Mouse (Mus musculus) heart, adult 9 months (tissue): ENCODE results near the gene Tmem223.
"Not testable (repeated sequence)": the region's sequence is repeated elsewhere in the genome, so short reads cannot be mapped to it uniquely, and the experiment has no call there.

Experiments used
- DNase-seq, 2 experiments: peaks; one replicate each; pipeline ENCODE4 v3.0.0; 2022; ENCODE audit warnings: low spot score in 2 of 2

Gene Tmem223

GRCm38 (mm10) chr19:8770567-8771270 lies at the start of gene Tmem223:
TSS of gene Tmem223 (plus strand) at chr19:8770996.
- DNase-seq, result peak; percentile 83 to 85

GRCm38 (mm10) chr19:8721378-8721777 lies 49.4 kb upstream of the Tmem223 start:
- DNase-seq, result no peak

GRCm38 (mm10) chr19:8722021-8722420 lies 48.8 kb upstream of the Tmem223 start:
- DNase-seq, result no peak

GRCm38 (mm10) chr19:8722559-8722906 lies 48.3 kb upstream of the Tmem223 start:
- DNase-seq, result no peak

GRCm38 (mm10) chr19:8722907-8723573 lies 47.8 kb upstream of the Tmem223 start, which contains the start of gene Slc3a2:
TSS of gene Slc3a2 (minus strand) at chr19:8723369.
- peak; percentile 98 for DNase-seq

GRCm38 (mm10) chr19:8723574-8724346 lies 47.0 kb upstream of the Tmem223 start:
- no peak for DNase-seq

GRCm38 (mm10) chr19:8724392-8724791 lies 46.4 kb upstream of the Tmem223 start:
- DNase-seq, result no peak

GRCm38 (mm10) chr19:8725081-8725613 lies 45.6 kb upstream of the Tmem223 start:
- no peak for DNase-seq

- no peak for DNase-seq
These were observed 44.0 kb upstream of the Tmem223 start for GRCm38 (mm10) chr19:8726609-8727390.

- DNase-seq, result no peak
These were observed 43.2 kb upstream of the Tmem223 start for GRCm38 (mm10) chr19:8727495-8728114.

- DNase-seq, result not testable (repeated sequence)
These were observed 42.3 kb upstream of the Tmem223 start for GRCm38 (mm10) chr19:8728335-8729099.

- no peak for DNase-seq
These were observed 36.5 kb upstream of the Tmem223 start for GRCm38 (mm10) chr19:8734334-8734733.

GRCm38 (mm10) chr19:8735389-8736159 lies 35.2 kb upstream of the Tmem223 start, which contains the start of gene Wdr74:
TSS of gene Wdr74 (plus strand) at chr19:8735827.
- DNase-seq, result peak; percentile 88 to 91

- no peak for DNase-seq
These were observed 34.7 kb upstream of the Tmem223 start for GRCm38 (mm10) chr19:8736160-8736467.

- no peak for DNase-seq
These were observed 31.9 kb upstream of the Tmem223 start for GRCm38 (mm10) chr19:8738911-8739310.

GRCm38 (mm10) chr19:8739646-8740045 lies 31.1 kb upstream of the Tmem223 start:
- no peak for DNase-seq

GRCm38 (mm10) chr19:8740603-8741002 lies 30.2 kb upstream of the Tmem223 start, which contains the start of gene 1700092M07Rik:
TSS of gene 1700092M07Rik (plus strand) at chr19:8740718.
- no peak for DNase-seq

- peak; percentile 97 to 98 for DNase-seq
These were observed 29.4 kb upstream of the Tmem223 start, which contains the start of gene Stx5a for GRCm38 (mm10) chr19:8741243-8741869. TSS of gene Stx5a (plus strand) at chr19:8741413.

GRCm38 (mm10) chr19:8742176-8742575 lies 28.6 kb upstream of the Tmem223 start:
- DNase-seq, result no peak
